Mouse (Mus musculus) lung, postnatal 0 days (tissue): ENCODE data around the gene Gm20388. TPM values are rescaled to one million over a fixed set of nuclear protein-coding genes. Genes with fewer than 3 reads are reported as not detected.

ENCODE experiments used
- ATAC-seq: fragments of 200-750 bp; cut with Nextera tagmentation; 2 replicates; pipeline ENCODE4 v1.8.0; 2017; ENCODE audit warnings: moderate library complexity
- DNase-seq: peaks from one replicate; pipeline ENCODE4 v3.0.0-alpha.2; 2016; ENCODE audit warnings: low spot score
- H3K27ac ChIP-seq: fragments of 300-500 bp; sonication (generic); 2 replicates; pipeline ENCODE4 v1.5.1; 2014; ENCODE audit warnings: antibody characterized with exemption, mild to moderate bottlenecking, low read length, mixed read lengths
- H3K27me3 ChIP-seq: fragments of 300-500 bp; sonication (generic); replicated peaks from 2 replicates; pipeline ENCODE4 v1.6.1; 2014; ENCODE audit warnings: low read length, mixed read lengths; ENCODE audit not compliant: insufficient read depth
- H3K36me3 ChIP-seq: fragments of 300-500 bp; sonication (generic); 2 replicates; pipeline ENCODE4 v1.6.1; 2014; ENCODE audit warnings: low read length, mixed read lengths; ENCODE audit not compliant: insufficient read depth
- H3K4me1 ChIP-seq: fragments of 300-500 bp; sonication (generic); 2 replicates; pipeline ENCODE4 v1.6.1; 2014; ENCODE audit warnings: antibody characterized with exemption, low read depth, low read length, mixed read lengths; ENCODE audit not compliant: insufficient read depth
- H3K4me2 ChIP-seq: fragments of 300-500 bp; sonication (generic); replicated peaks from 2 replicates; pipeline ENCODE4 v1.6.1; 2014; ENCODE audit warnings: low read depth, mild to moderate bottlenecking, low read length, moderate library complexity, mixed read lengths
- H3K4me3 ChIP-seq: fragments of 300-500 bp; sonication (generic); 2 replicates; pipeline ENCODE4 v1.5.1; 2014; ENCODE audit warnings: low read depth, low read length
- H3K9ac ChIP-seq: fragments of 300-500 bp; sonication (generic); replicated peaks from 2 replicates; pipeline ENCODE4 v1.6.1; 2014; ENCODE audit warnings: low read depth, mild to moderate bottlenecking
- H3K9me3 ChIP-seq: fragments of 300-500 bp; sonication (generic); 2 replicates; pipeline ENCODE4 v1.6.1; 2016; ENCODE audit warnings: low read length, mixed read lengths
- CTCF ChIP-seq: IDR thresholded peaks from 2 replicates; pipeline ENCODE4 v1.5.1; 2016; ENCODE audit warnings: antibody characterized with exemption, mild to moderate bottlenecking
- EP300 ChIP-seq: IDR thresholded peaks from 2 replicates; pipeline ENCODE4 v1.6.1; 2016; ENCODE audit warnings: antibody characterized with exemption, mild to moderate bottlenecking, control low read depth
- WGBS: fragments of 180-500 bp; shearing (Covaris S2); extraction: QIAGEN DNeasy Blood & Tissue Kit; methylation state at CpG from one replicate; pipeline ENCODE4 v1.1.7; 2014; 5-methylcytosine and 5-hydroxymethylcytosine counted together
- polyA plus RNA-seq: library from polyadenylated mRNA; unstranded; fragments of >200 nt; fragmentation: Nextera tagmentation; extraction: Ambion mirVana; gene quantifications from 2 replicates; pipeline ENCODE4 v1.2.1, GENCODE M21; 2015

Gene Gm20388
- polyA plus RNA-seq, 1 experiment from 2014 or later: not detected

DNA sequence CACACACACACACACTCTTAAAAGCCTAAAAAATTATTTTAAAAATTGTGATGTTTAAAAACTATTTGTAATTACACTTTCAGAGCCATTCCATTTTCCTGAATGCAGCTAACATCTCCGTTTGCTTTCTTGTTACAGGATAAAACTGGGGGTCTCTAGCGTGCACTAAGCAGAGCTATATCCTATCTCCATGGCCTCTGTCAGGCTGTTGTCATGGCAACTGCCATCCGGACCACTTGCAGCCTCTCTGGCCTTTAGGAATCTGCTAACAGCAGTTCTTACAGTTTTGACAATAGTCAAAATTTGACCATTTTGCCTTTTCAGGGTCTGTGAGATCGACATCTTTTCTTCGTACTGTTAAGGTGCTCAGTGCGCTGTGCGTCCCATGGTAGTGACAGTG, 3010.2 kb downstream of the Gm20388 start:
- Histone ChIP-seq H3K9ac (no peak overlapping the region), H3K4me3 (no peak overlapping the region), H3K27ac (no peak overlapping the region), H3K36me3 (no peaks in the 10 kb centered on the region), H3K4me1 (no peaks in the 10 kb centered on the region; the same call in 1 of the 2 replicates), H3K4me2 (no peak overlapping the region), H3K27me3 (no peaks in the 10 kb centered on the region), H3K9me3 (no peaks in the 10 kb centered on the region)
- TF ChIP-seq CTCF (no peak), EP300 (no peak)
- 76% methylated on average over 7 of the region's 7 CpGs for WGBS
- DNase-seq: no peak
- no peak for ATAC-seq

DNA sequence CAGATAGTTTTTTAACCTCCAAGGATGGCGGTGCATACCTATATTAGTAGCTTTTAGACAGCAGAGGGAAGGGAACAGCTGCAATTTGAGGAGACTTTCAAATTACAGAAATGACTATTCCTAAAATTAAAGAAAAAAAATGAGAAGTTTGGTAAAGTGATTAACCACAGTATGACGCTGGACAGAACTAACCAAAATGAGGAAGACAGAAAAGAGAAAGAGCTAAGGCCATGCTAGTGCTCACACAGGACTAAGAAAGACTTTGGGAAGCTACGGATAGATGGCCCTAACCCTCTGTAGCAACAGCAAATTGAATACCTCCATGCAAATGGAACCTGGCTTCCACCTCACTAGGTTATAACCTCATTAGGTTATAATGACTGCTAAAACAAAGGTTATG, 3012.3 kb downstream of the Gm20388 start:
- ATAC-seq (no peak), DNase-seq (no peak)
- Histone ChIP-seq H3K4me2 (no peak overlapping the region), H3K9ac (no peak overlapping the region), H3K27me3 (no peaks in the 10 kb centered on the region), H3K27ac (0 out of 2 replicates have a peak overlapping the region, but pooled peaks have one; percentile 20), H3K4me1 (no peaks in the 10 kb centered on the region; the same call in 1 of the 2 replicates), H3K36me3 (no peaks in the 10 kb centered on the region), H3K9me3 (no peaks in the 10 kb centered on the region), H3K4me3 (no peak overlapping the region)
- no peak for TF ChIP-seq CTCF
- 74% methylated on average over 3 of the region's 3 CpGs for WGBS

DNA sequence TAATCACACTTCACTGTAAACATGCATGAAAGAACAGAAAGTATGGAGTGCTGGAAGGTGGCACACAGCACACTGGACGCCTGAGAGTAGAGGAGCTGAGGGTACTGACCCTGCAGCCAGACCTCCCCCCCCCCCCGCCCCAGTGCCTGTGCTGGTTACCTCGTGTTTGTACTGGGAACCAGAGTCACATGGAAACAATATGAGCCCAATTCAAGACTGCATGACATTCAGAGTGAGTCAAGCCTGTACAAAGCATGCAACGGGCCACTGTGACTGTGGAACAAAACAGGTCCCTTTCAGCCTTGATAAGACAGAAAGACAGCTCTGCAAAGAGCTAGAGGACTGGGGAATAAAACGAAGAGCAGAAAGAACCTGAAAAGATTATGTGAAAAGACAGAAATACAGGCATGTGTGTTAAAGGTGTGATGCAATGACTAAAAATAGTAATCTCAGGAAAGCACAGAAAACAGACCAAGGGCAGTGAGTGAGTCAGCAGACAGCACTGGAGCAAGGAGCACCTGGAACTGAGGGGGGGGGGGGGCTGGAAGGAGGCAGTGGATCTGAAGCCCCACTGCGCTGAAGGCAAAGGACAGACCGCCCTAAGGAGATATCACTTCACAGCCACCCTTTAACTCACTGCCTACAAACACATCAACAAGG, 3012.9 kb downstream of the Gm20388 start:
- Histone ChIP-seq H3K27me3 (no peaks in the 10 kb centered on the region), H3K9me3 (no peaks in the 10 kb centered on the region), H3K4me1 (no peaks in the 10 kb centered on the region; the same call in 1 of the 2 replicates), H3K27ac (peak overlapping the region; percentile 20; the same call in 1 of the 2 replicates), H3K36me3 (no peaks in the 10 kb centered on the region), H3K4me3 (no peak overlapping the region), H3K9ac (no peak overlapping the region), H3K4me2 (no peak overlapping the region)
- peak; percentile 25; the same call in 1 of the 2 replicates for ATAC-seq
- WGBS: 53% methylated on average over 7 of the region's 7 CpGs
- TF ChIP-seq EP300 (no peak), CTCF (no peak)
- DNase-seq: peak; percentile 59

DNA sequence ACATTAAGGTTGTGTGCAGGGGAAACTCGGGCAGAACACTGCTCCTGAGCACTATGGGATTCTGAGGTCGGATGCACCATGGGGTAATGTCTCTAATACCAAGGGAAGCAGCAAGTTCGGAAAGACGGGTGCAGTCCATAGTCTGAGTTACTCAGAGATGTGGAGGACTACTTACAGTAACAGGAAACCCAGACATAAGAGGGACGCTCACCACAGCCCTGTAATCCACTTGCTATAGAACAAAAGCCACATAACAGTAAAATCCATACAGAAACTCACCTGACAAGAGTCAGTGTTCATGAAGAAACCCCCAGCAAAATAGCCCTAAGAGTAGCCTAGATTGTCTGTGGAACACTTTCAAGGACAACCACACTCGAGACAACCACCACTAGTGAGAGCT, 3013.4 kb downstream of the Gm20388 start:
- Histone ChIP-seq H3K27me3 (no peaks in the 10 kb centered on the region), H3K4me1 (no peaks in the 10 kb centered on the region; the same call in 1 of the 2 replicates), H3K4me3 (no peak overlapping the region), H3K36me3 (no peaks in the 10 kb centered on the region), H3K9ac (no peak overlapping the region), H3K27ac (no peak overlapping the region), H3K4me2 (no peak overlapping the region), H3K9me3 (no peaks in the 10 kb centered on the region)
- ATAC-seq (no peak), DNase-seq (no peak)
- TF ChIP-seq EP300 (no peak), CTCF (no peak)
- 63% methylated on average over 6 of the region's 6 CpGs for WGBS

DNA sequence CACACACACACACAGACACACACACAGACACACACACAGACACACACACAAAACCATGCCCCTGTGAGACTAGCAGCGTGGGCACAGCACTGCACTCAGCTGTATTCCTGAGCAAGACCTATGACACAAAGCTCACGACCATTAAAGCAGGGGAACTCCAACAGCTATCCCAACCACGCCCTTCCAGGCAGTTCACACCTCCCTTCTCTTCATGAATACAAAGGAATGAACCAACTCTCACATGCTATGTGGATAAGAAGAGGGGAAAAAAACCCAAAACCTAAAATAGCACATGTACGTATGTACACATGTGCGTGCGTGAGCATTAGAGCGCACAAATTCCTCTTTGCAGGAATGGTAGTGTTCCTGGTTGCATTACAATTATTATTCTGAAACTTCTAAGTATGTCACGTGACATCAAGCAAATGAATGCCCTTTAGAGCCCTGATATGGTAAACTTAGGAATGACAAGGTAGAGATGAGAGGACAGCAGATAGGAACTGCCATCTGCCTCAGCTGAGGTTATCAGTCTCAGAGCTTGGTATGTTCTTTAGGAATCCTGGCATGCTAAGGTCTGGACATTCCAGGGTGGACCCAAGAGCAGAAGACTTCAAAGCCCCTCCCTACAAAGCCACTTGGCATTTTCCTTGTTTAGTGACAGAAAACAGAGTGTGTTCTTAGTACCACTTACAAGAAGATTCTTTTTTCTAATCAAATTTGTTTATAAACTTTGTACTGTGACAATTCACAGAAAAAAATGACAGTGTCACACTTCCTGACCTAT, 3015.5 kb downstream of the Gm20388 start:
- ATAC-seq (peak; percentile 77), DNase-seq (peak; percentile 37)
- H3K9ac ChIP-seq: no peak overlapping the region
- no peak overlapping the region for H3K4me2 ChIP-seq
- no peaks in the 10 kb centered on the region for H3K27me3 ChIP-seq
- H3K4me3 ChIP-seq: no peak overlapping the region
- no peaks in the 10 kb centered on the region for H3K36me3 ChIP-seq
- WGBS: 84% methylated on average over 8 of the region's 8 CpGs
- H3K9me3 ChIP-seq: no peaks in the 10 kb centered on the region
- H3K27ac ChIP-seq: 0 out of 2 replicates have a peak overlapping the region, but pooled peaks have one; percentile 20
- no peaks in the 10 kb centered on the region; the same call in 1 of the 2 replicates for H3K4me1 ChIP-seq
- peak; percentile 79 for TF ChIP-seq EP300
- no peak for TF ChIP-seq CTCF

DNA sequence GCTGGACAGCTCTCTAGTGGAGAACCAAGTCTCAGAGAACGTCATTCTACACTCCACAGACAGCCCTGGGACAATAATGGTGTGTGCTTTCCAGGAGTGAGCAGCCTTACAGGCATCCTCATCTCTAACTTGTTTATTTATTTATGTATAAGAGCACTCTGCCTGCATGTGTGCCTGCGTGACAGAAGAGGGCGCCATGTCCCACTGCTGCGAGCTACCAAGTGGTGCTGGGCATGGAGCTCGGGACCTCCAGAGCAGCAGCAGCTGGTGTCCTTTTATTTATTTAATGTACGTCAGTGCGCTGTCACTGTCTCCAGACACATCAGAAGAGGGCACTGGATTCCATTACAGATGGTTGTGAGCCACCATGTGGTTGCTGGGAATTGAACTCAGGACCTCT, 3016.1 kb downstream of the Gm20388 start:
- H3K4me3 ChIP-seq: no peak overlapping the region
- H3K9ac ChIP-seq: no peak overlapping the region
- no peak overlapping the region for H3K27ac ChIP-seq
- DNase-seq: peak; percentile 33
- no peaks in the 10 kb centered on the region for H3K9me3 ChIP-seq
- no peak overlapping the region for H3K4me2 ChIP-seq
- peak; percentile 55 for ATAC-seq
- no peaks in the 10 kb centered on the region for H3K27me3 ChIP-seq
- no peaks in the 10 kb centered on the region for H3K36me3 ChIP-seq
- peak; percentile 58 for TF ChIP-seq CTCF
- no peak for TF ChIP-seq EP300
- WGBS: 59% methylated on average over 7 of the region's 7 CpGs
- H3K4me1 ChIP-seq: peaks cover 3% of the 10 kb centered on the region; the same call in 1 of the 2 replicates
